Mouse (Mus musculus) right cerebral cortex, postnatal 4 days (tissue): Measurements from ENCODE around the gene Dnajc9.

ENCODE experiments used
- DNase-seq: peaks from one replicate; pipeline ENCODE4 v3.0.0-alpha.2; 2022

Dnajc9 gene

GRCm38 (mm10) chr14:20347991-20348541 is 40.6 kb downstream of the Dnajc9 start, which contains the start of the genes Ecd and Fam149b:
Gene Ecd (minus strand): TSS chr14:20348121.
Gene Fam149b (plus strand): TSS chr14:20348162.
- DNase-seq = peak; percentile 89

GRCm38 (mm10) chr14:20347441-20347990 is 41.2 kb downstream of the Dnajc9 start:
- peak; percentile 3 for DNase-seq

GRCm38 (mm10) chr14:20345885-20346284 is 42.8 kb downstream of the Dnajc9 start:
- DNase-seq = no peak

- no peak for DNase-seq
Measured at GRCm38 (mm10) chr14:20340866-20341265, 47.8 kb downstream of the Dnajc9 start.

- no peak for DNase-seq
Measured at GRCm38 (mm10) chr14:20340149-20340548, 48.6 kb downstream of the Dnajc9 start.

DNA sequence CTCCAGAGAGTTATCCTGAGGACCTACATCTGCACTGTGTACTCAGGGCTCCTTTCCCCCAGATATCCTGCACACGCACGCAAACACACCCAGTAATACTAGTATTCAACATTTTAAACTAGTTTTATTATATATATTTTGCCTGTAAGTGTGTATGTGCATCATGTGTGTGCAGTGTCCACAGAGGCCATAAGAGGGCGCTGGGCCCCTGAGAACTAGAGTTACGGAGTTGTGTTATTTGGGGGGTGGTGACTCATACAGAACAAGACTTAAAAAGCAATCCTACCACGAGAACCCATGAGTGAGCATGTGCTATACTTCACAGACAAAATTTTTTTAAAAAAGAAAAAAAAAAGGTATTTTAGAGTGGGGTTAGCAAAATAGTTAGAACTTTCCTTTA is 49.3 kb downstream of the Dnajc9 start:
- DNase-seq = no peak
